Mouse (Mus musculus) cerebellum, adult 2 months (tissue): Measurements from ENCODE around the gene Clcn2. TPM values are rescaled to one million over a fixed set of nuclear protein-coding genes. Genes with fewer than 3 reads are reported as not detected.

Experiments used
- DNase-seq, 2 experiments: peaks; one replicate each; pipeline ENCODE4 v3.0.0; 2021
- H3K27ac ChIP-seq: fragments of 200-500 bp; 2 replicates; pipeline ENCODE4 v1.5.1; 2012; ENCODE audit warnings: low read length, control low read depth, inconsistent platforms; ENCODE audit not compliant: insufficient read depth
- H3K27me3 ChIP-seq: fragments of 200-500 bp; 2 replicates; pipeline ENCODE4 v1.6.1; 2012; ENCODE audit warnings: inconsistent platforms, mild to moderate bottlenecking, low read length, moderate library complexity; ENCODE audit not compliant: control insufficient read depth, insufficient read depth
- H3K4me1 ChIP-seq: fragments of 200-500 bp; 2 replicates; pipeline ENCODE4 v1.6.1; 2011; ENCODE audit warnings: low read length; ENCODE audit not compliant: control insufficient read depth, insufficient read depth
- H3K4me3 ChIP-seq: fragments of 200-500 bp; replicated peaks from 2 replicates; pipeline ENCODE3; 2011; ENCODE audit warnings: mild to moderate bottlenecking, low read depth, low read length, control low read depth; ENCODE audit not compliant: insufficient read depth
- CTCF ChIP-seq: fragments of 200-500 bp; IDR thresholded peaks from 2 replicates; pipeline ENCODE4 v1.5.1; 2011; ENCODE audit warnings: low read depth, mild to moderate bottlenecking, control low read depth, low read length, moderate library complexity, borderline replicate concordance; ENCODE audit not compliant: insufficient read depth
- POLR2A ChIP-seq: fragments of 200-500 bp; IDR thresholded peaks from 2 replicates; pipeline ENCODE4 v1.6.1; 2011; ENCODE audit warnings: low read length, control low read depth, borderline replicate concordance; ENCODE audit not compliant: insufficient read depth
- WGBS: fragments of 180-500 bp; shearing (Covaris S2); methylation state at CpG from one replicate; pipeline ENCODE4 v1.1.7; 2018; 5-methylcytosine and 5-hydroxymethylcytosine counted together
- polyA plus RNA-seq: library from polyadenylated mRNA; depleted of rRNA; stranded (reverse); fragments of >200 nt; gene quantifications from 2 replicates; pipeline ENCODE4 v1.2.3, GENCODE M21; 2012

Clcn2 gene
- polyA plus RNA-seq, 1 experiment: 94.4 TPM

DNA sequence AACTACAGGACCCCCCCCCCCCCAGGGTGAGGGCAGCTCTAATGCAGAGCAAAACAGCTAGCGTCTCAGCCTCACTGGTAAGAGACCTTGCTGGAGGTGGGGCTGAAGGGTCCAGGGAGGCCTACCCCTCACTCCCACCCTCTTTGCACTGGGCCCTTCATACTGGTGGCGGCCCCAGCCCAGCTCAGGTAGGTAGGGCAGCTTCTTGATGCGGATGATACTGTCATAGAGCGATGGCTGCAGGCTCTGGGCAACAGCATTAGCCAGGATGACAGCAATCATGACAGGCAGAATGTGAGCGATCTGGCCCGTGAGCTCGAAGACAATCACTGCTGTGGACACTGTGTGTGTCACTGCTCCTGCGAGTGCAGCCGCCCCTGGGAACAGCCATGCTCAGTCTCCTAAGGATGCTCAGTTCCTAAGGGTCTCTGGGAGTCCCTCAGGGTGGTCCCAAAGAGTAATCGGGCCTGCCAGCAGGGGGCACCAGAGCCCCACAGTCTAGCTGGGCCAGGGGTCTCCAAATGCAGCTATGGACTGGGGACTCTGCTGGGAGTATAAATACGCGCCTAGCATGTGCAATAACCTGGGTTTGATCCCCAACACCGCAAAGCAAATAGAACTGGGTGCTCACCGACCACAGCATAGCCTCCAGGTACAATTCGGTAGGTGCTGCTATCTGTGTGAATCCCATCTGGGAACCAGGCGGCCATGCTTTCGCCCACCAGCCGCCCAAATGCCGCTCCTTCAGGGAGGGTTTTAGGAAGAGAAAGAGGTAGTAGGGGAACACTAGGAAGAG is 8.4 kb downstream of the Clcn2 start:
- DNase-seq: peak in 1 of 2 experiments; percentile 46
- no peaks in the 10 kb centered on the region for H3K27me3 ChIP-seq
- TF ChIP-seq CTCF (peak; percentile 48; the same call in 1 of the 2 replicates), POLR2A (no peak)
- H3K4me3 ChIP-seq: no peak overlapping the region
- 77% methylated on average over 19 of the region's 19 CpGs for WGBS
- H3K4me1 ChIP-seq: peaks cover 22% of the 10 kb centered on the region
- no peak overlapping the region for H3K27ac ChIP-seq

- 92% methylated on average over 21 of the region's 21 CpGs for WGBS
- Histone ChIP-seq H3K27ac (no peak overlapping the region), H3K4me1 (peaks cover 20% of the 10 kb centered on the region), H3K27me3 (no peaks in the 10 kb centered on the region), H3K4me3 (no peak overlapping the region)
- no peak for TF ChIP-seq POLR2A
- no peak for TF ChIP-seq CTCF
- no peak for DNase-seq
These were observed 9.2 kb downstream of the Clcn2 start for GRCm38 (mm10) chr16:20708220-20708938.

DNA sequence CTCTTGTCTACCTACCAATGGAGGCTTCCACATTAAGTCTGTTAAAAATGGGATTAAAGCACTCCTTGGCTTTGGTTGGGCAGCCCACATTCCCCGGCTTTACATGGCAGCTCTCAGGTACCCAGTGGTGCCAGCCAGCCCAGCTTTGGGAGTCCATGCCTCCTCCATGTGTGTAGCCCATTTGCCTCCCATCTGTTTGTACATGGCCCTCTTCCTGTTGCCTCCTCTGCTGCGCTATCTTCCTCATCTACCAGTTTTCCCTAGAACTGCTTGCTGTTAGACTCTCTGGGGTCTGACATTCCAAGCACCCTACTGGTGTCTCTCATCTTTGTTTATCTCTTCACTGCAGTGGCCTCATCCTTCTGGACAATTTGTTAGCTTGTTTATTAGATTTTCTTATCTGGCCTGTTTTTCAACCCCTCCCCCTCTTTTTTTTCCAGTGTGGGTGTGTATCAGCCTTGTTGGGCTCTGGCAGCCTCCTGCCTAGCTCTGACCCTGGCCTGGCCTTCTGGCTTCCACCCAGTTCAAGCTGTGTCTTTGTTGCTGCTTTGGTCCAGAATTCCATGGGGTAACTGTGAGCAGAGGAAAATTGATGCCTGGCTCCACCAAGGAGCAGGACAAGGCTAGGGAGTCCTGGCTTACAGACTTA is 11.0 kb downstream of the Clcn2 start:
- Histone ChIP-seq H3K27ac (no peak overlapping the region), H3K27me3 (no peaks in the 10 kb centered on the region), H3K4me3 (no peak overlapping the region), H3K4me1 (peaks cover 26% of the 10 kb centered on the region)
- WGBS: 56% methylated on average over 2 of the region's 2 CpGs
- peak; percentile 41 to 51 for DNase-seq
- TF ChIP-seq CTCF (no peak), POLR2A (no peak)

GRCm38 (mm10) chr16:20705786-20706185 is 11.8 kb downstream of the Clcn2 start:
- 16% methylated on average over 3 of the region's 3 CpGs for WGBS
- Histone ChIP-seq H3K4me3 (no peak overlapping the region), H3K4me1 (peaks cover 30% of the 10 kb centered on the region), H3K27me3 (no peaks in the 10 kb centered on the region), H3K27ac (peak overlapping the region; percentile 34; the same call in 1 of the 2 replicates)
- DNase-seq: peak; percentile 51 to 70
- TF ChIP-seq CTCF (no peak), POLR2A (no peak)

DNA sequence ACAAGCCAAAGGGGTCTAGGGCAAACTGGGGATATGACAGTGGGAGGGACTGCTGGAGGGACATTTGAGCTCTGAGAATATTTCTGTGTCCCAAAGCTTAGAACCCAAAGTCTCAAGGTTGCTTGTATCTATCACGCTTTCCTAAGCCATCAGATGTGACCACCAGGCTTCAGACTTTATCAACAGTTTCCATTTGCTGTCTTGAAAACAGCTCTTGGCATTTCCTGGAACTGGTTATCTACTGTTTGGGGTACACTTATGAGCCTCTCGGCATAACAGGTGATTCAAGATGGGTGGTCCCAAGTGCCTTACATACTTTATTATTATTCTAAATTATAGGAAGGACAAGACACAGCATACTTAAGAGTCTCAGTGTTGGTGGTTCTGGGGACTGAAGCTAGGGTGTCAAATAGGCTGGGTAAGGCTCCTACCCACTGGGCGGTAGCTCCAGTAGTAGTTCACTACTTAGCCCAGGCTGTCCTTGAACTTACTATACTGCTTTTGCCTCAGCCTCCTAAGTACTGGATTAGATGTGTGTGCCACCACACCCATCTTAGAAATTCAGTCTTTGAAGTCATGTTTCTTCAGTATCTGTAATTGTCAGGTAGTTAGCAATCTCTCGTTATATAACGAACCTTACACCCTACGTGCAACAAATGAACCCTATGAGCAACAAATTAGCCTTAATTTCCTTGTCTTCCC is 13.7 kb downstream of the Clcn2 start:
- no peak for DNase-seq
- Histone ChIP-seq H3K4me3 (no peak overlapping the region), H3K4me1 (peaks cover 44% of the 10 kb centered on the region), H3K27ac (no peak overlapping the region), H3K27me3 (no peaks in the 10 kb centered on the region)
- WGBS: 93% methylated on average over 6 of the region's 6 CpGs
- no peak for TF ChIP-seq CTCF
- no peak for TF ChIP-seq POLR2A

DNA sequence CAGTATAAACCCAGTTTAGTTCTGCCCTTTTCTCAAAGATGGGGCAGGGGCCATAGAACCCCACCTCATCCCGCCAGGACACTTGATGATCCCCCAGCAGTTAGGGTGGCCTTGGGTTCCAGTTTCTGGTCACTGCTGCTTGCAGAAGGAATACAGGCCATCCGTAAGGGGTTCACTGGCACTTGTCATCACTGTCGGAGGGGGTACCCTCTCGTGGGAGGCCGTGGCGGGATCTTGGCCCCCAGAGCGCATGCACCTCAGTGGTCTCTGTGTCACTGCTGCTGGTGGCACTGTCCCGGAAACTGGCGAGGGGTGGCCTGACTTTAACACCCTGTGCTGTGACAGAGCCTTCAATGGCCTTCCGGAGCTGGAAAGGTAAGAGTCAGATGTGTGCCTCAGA is 14.5 kb downstream of the Clcn2 start:
- 91% methylated on average over 10 of the region's 10 CpGs for WGBS
- Histone ChIP-seq H3K4me3 (no peak overlapping the region), H3K27ac (no peak overlapping the region), H3K4me1 (peaks cover 50% of the 10 kb centered on the region), H3K27me3 (no peaks in the 10 kb centered on the region)
- TF ChIP-seq CTCF: no peak
- 0 out of 2 replicates have a peak, but pooled peaks have one; percentile 2 for TF ChIP-seq POLR2A
- no peak for DNase-seq

GRCm38 (mm10) chr16:20702522-20702893 is 15.0 kb downstream of the Clcn2 start:
- H3K4me3 ChIP-seq: no peak overlapping the region
- H3K27me3 ChIP-seq: no peaks in the 10 kb centered on the region
- peaks cover 49% of the 10 kb centered on the region for H3K4me1 ChIP-seq
- WGBS: 18% methylated on average over 8 of the region's 8 CpGs
- TF ChIP-seq CTCF (peak; percentile 57; the same call in 1 of the 2 replicates), POLR2A (0 out of 2 replicates have a peak, but pooled peaks have one; percentile 2)
- DNase-seq: peak; percentile 66 to 67
- no peak overlapping the region for H3K27ac ChIP-seq
